Mouse (Mus musculus): ENCODE data around the gene Bmp4. TPM values are rescaled to one million over a fixed set of nuclear protein-coding genes. Genes with fewer than 3 reads are reported as not detected.

The Bmp4 gene
- polyA plus RNA-seq, 1 experiment, result 5.0 TPM

- no peak for DNase-seq
- WGBS, result 90% methylated on average over 11 of the region's 11 CpGs
- no peaks in the 10 kb centered on the region for H3K27me3 ChIP-seq (ENCODE audit: control insufficient read depth, insufficient read depth, low read length)
- TF ChIP-seq POLR2A (IDR thresholded peaks at IDR 0.05; ENCODE audit: control insufficient read depth, extremely low read depth, insufficient read depth, low read length, poor library complexity), result no peak
- TF ChIP-seq CTCF (IDR thresholded peaks at IDR 0.05; ENCODE audit: borderline replicate concordance, control insufficient read depth, extremely low read depth, insufficient read depth, low read length, poor library complexity), result no peak
- H3K36me3 ChIP-seq (ENCODE audit: control insufficient read depth, insufficient read depth, low read length), result no peaks in the 10 kb centered on the region
- no peak overlapping the region for H3K4me3 ChIP-seq (ENCODE audit: control insufficient read depth, insufficient read depth, low read length)
- no peaks in the 10 kb centered on the region for H3K4me1 ChIP-seq (replicated peaks; ENCODE audit: control insufficient read depth, insufficient read depth, low read length)
- H3K27ac ChIP-seq (ENCODE audit: control insufficient read depth, insufficient read depth, low read length), result no peak overlapping the region
Observed at GRCm38 (mm10) chr14:46338801-46339200, 51.7 kb downstream of the Bmp4 start.

Other genes with a start within 250 kb of the Bmp4 start
- gene Gm15217, start 11.3 kb downstream of the Bmp4 start, polyA plus RNA-seq (2012; rRNA removed), result not detected in 2 replicates